Mouse (Mus musculus) G1E (cell line): ENCODE data around the gene Cdkn2a. TPM values are rescaled to one million over a fixed set of nuclear protein-coding genes. Genes with fewer than 3 reads are reported as not detected.

ENCODE experiments used
- ATAC-seq: 2 replicates; pipeline ENCODE4 v1.8.0; 2016; ENCODE audit warnings: mild to moderate bottlenecking; ENCODE audit not compliant: insufficient number of reproducible peaks, poor library complexity, low FRiP score, severe bottlenecking; ENCODE audit errors: extremely low read depth
- DNase-seq: peaks from one replicate; pipeline ENCODE4 v3.0.0; 2012; ENCODE audit warnings: low spot score
- H3K27me3 ChIP-seq: 2 replicates; pipeline ENCODE4 v1.6.1; 2012; ENCODE audit warnings: mild to moderate bottlenecking, low read length, inconsistent platforms; ENCODE audit not compliant: insufficient read depth
- H3K36me3 ChIP-seq: replicated peaks from 2 replicates; pipeline ENCODE3; 2012; ENCODE audit warnings: mild to moderate bottlenecking, inconsistent platforms
- H3K4me1 ChIP-seq: 2 replicates; pipeline ENCODE4 v1.6.1; 2012; ENCODE audit warnings: low read depth, low read length, inconsistent platforms, mixed read lengths; ENCODE audit not compliant: insufficient read depth
- H3K4me3 ChIP-seq: 2 replicates; pipeline ENCODE4 v1.5.1; 2012; ENCODE audit warnings: low read depth, mild to moderate bottlenecking, inconsistent platforms, low read length, moderate library complexity, mixed read lengths
- H3K9me3 ChIP-seq: replicated peaks from 2 replicates; pipeline ENCODE4 v1.6.1; 2012; ENCODE audit warnings: inconsistent platforms
- CTCF ChIP-seq: IDR thresholded peaks from 2 replicates; pipeline ENCODE4 v1.5.1; 2012; ENCODE audit warnings: low read depth, low read length, inconsistent platforms, mixed read lengths
- GATA1 ChIP-seq: IDR thresholded peaks from 2 replicates; pipeline ENCODE4 v1.6.1; 2012; ENCODE audit warnings: borderline replicate concordance, low read length, inconsistent platforms, mixed read lengths
- GATA2 ChIP-seq: IDR thresholded peaks from 2 replicates; pipeline ENCODE4 v1.6.1; 2012; ENCODE audit warnings: low read depth, low read length, inconsistent platforms, borderline replicate concordance
- POLR2AphosphoS5 ChIP-seq: IDR thresholded peaks from 2 replicates; pipeline ENCODE4 v1.6.1; 2012; ENCODE audit warnings: low read depth, low read length, inconsistent platforms; ENCODE audit not compliant: insufficient replicate concordance
- TAL1 ChIP-seq: conservative IDR thresholded peaks from 2 replicates; pipeline ENCODE4 v1.6.1; 2012; ENCODE audit warnings: low read depth, low read length, inconsistent platforms, mixed read lengths
- polyA plus RNA-seq: library from polyadenylated mRNA; stranded (reverse); fragments of >175 nt; gene quantifications from 2 replicates; pipeline ENCODE4 v1.2.3, GENCODE M21; 2012
- total RNA-seq, 2 experiments: library from RNA; stranded (forward) in 1 of 2; stranded (reverse) in 1 of 2; fragments of 200-1000 nt in 1 of 2; fragments of >200 nt in 1 of 2; fragmentation: Nextera tagmentation in 1 of 2; gene quantifications; 2 replicates each; pipeline ENCODE4 v1.2.3; 2014 to 2017

The Cdkn2a gene
- total and polyA plus RNA-seq, 3 experiments: not detected

- H3K9me3 ChIP-seq: peaks cover 35% of the 10 kb centered on the region
- no peaks in the 10 kb centered on the region for H3K4me1 ChIP-seq
- ATAC-seq: no peak
- H3K27me3 ChIP-seq: no peaks in the 10 kb centered on the region; the same call in 1 of the 2 replicates
- no peak for DNase-seq
- TF ChIP-seq CTCF (no peak), TAL1 (no peak), GATA2 (no peak), GATA1 (no peak)
- no peaks in the 10 kb centered on the region for H3K36me3 ChIP-seq
- no peak overlapping the region for H3K4me3 ChIP-seq
These were observed 17.0 kb downstream of the Cdkn2a start for GRCm38 (mm10) chr4:89277381-89277940.

GRCm38 (mm10) chr4:89276669-89277219 lies 17.7 kb downstream of the Cdkn2a start:
- ATAC-seq (no peak), DNase-seq (no peak)
- Histone ChIP-seq H3K4me3 (peak overlapping the region; percentile 20; the same call in 1 of the 2 replicates), H3K36me3 (no peaks in the 10 kb centered on the region), H3K27me3 (no peaks in the 10 kb centered on the region; the same call in 1 of the 2 replicates), H3K4me1 (no peaks in the 10 kb centered on the region), H3K9me3 (peaks cover 31% of the 10 kb centered on the region)
- TF ChIP-seq TAL1 (no peak), GATA1 (no peak), CTCF (no peak), GATA2 (no peak), POLR2AphosphoS5 (no peak)

- TF ChIP-seq CTCF (no peak), TAL1 (no peak), POLR2AphosphoS5 (no peak), GATA2 (no peak), GATA1 (no peak)
- no peaks in the 10 kb centered on the region for H3K4me1 ChIP-seq
- peaks cover 31% of the 10 kb centered on the region for H3K9me3 ChIP-seq
- H3K4me3 ChIP-seq: no peak overlapping the region
- no peak for ATAC-seq
- H3K27me3 ChIP-seq: no peaks in the 10 kb centered on the region; the same call in 1 of the 2 replicates
- DNase-seq: no peak
- H3K36me3 ChIP-seq: no peaks in the 10 kb centered on the region
These were observed 18.5 kb downstream of the Cdkn2a start for GRCm38 (mm10) chr4:89275811-89276584.

GRCm38 (mm10) chr4:89274829-89275548 lies 19.5 kb downstream of the Cdkn2a start:
- ATAC-seq: no peak
- no peaks in the 10 kb centered on the region for H3K4me1 ChIP-seq
- H3K9me3 ChIP-seq: peaks cover 33% of the 10 kb centered on the region
- no peak for DNase-seq
- no peaks in the 10 kb centered on the region; the same call in 1 of the 2 replicates for H3K27me3 ChIP-seq
- H3K4me3 ChIP-seq: no peak overlapping the region; the same call in 1 of the 2 replicates
- no peak for TF ChIP-seq CTCF
- no peak for TF ChIP-seq GATA1
- no peak for TF ChIP-seq GATA2
- TF ChIP-seq TAL1: no peak
- TF ChIP-seq POLR2AphosphoS5: no peak
- H3K36me3 ChIP-seq: no peaks in the 10 kb centered on the region

GRCm38 (mm10) chr4:89274006-89274405 lies 20.4 kb downstream of the Cdkn2a start:
- TF ChIP-seq GATA2 (no peak), TAL1 (no peak), CTCF (no peak), POLR2AphosphoS5 (no peak), GATA1 (no peak)
- Histone ChIP-seq H3K27me3 (no peaks in the 10 kb centered on the region; the same call in 1 of the 2 replicates), H3K9me3 (peaks cover 33% of the 10 kb centered on the region), H3K4me3 (no peak overlapping the region), H3K36me3 (no peaks in the 10 kb centered on the region), H3K4me1 (no peaks in the 10 kb centered on the region)
- ATAC-seq (no peak), DNase-seq (no peak)

GRCm38 (mm10) chr4:89273585-89273984 lies 20.9 kb downstream of the Cdkn2a start:
- no peak overlapping the region for H3K4me3 ChIP-seq
- no peak for ATAC-seq

More at GRCm38 (mm10) chr4:89273585-89273984, 20.9 kb downstream of the Cdkn2a start:
- TF ChIP-seq GATA1 (no peak), CTCF (no peak), GATA2 (no peak), TAL1 (no peak), POLR2AphosphoS5 (no peak)
- H3K9me3 ChIP-seq: peaks cover 33% of the 10 kb centered on the region
- no peaks in the 10 kb centered on the region for H3K36me3 ChIP-seq
- DNase-seq: no peak
- H3K4me1 ChIP-seq: no peaks in the 10 kb centered on the region
- H3K27me3 ChIP-seq: no peaks in the 10 kb centered on the region; the same call in 1 of the 2 replicates
